Mouse (Mus musculus) kidney, postnatal 14 days (tissue): ENCODE measurements at regions not wholly inside any gene's neighbourhood (a gene's known extent, or its start where the extent isn't known, plus 50 kb on each side); places are given as distances from the start of the nearest gene placed in this dataset.
A peak's percentile ranks its signal among the peaks of the same experiment; 100 is the strongest.

Experiments used
- DNase-seq: peaks from one replicate; pipeline ENCODE4 v3.0.0; 2022; ENCODE audit warnings: mixed read lengths

- no peak for DNase-seq
These were observed 322.1 kb upstream of the Slco3a1 start for GRCm38 (mm10) chr7:74876667-74877066.

DNA sequence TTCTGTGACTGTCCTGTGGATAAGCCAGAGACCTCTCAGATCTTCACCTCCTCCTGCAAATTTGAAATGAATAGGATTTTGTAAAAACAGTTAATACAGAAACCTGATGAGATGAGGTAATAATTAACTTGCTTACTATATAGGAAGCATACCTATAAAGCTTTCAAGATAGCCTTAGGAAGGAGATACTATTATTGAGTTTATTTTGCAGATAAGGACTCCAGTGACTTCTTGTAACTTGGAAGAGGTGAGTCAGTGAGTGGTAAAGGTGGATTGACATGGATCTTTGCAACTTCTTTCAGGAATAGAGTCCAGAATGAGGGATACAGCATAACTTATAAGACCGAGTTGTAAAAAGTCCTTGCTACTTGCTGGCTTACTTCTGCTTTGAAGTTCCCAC is 315.7 kb upstream of the Slco3a1 start:
- no peak for DNase-seq

DNA sequence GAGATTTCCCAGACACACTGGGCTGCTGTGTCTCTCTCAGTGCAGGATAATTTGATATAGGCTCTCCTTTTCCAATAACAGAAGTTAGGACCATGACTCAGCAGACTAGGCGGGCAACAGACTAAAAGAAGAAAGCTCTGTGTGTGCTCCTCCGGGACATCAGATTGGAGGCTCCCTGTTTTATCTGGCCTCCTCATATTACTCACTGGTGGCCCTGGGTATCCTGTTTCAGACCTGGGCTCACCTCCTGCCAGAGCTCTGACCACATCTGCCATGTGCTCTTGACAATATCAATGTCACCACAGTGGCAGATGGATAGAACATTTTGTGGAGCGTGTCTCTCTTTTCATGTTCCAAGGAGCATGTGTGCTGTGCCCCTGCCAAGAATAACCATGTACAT is 308.1 kb upstream of the Slco3a1 start:
- DNase-seq = no peak

GRCm38 (mm10) chr7:74844306-74844929 is 289.8 kb upstream of the Slco3a1 start:
- DNase-seq = no peak

GRCm38 (mm10) chr7:74823286-74823685 is 268.7 kb upstream of the Slco3a1 start:
- peak; percentile 7 for DNase-seq

- no peak for DNase-seq
These were observed 238.7 kb upstream of the Slco3a1 start for GRCm38 (mm10) chr7:74793241-74793640.

DNA sequence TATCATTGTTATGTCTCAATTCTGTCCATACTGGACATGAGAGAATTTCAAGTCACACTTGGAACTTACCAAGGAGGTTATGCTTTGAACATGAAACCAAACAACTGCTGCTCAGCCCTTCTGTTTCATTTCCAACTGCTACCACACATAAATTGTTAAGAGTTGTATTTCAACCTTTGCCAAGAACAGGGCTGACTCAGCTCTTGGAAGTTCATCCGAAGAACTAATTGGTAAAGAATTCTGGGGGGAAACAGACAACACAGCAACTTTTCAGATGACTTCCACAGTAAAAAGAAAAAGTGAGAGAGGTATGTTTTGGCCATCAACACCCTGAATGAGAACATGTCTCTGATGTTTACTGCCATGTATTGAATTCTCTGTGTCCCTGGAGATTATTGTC is 234.1 kb upstream of the Slco3a1 start:
- peak; percentile 19 for DNase-seq

DNA sequence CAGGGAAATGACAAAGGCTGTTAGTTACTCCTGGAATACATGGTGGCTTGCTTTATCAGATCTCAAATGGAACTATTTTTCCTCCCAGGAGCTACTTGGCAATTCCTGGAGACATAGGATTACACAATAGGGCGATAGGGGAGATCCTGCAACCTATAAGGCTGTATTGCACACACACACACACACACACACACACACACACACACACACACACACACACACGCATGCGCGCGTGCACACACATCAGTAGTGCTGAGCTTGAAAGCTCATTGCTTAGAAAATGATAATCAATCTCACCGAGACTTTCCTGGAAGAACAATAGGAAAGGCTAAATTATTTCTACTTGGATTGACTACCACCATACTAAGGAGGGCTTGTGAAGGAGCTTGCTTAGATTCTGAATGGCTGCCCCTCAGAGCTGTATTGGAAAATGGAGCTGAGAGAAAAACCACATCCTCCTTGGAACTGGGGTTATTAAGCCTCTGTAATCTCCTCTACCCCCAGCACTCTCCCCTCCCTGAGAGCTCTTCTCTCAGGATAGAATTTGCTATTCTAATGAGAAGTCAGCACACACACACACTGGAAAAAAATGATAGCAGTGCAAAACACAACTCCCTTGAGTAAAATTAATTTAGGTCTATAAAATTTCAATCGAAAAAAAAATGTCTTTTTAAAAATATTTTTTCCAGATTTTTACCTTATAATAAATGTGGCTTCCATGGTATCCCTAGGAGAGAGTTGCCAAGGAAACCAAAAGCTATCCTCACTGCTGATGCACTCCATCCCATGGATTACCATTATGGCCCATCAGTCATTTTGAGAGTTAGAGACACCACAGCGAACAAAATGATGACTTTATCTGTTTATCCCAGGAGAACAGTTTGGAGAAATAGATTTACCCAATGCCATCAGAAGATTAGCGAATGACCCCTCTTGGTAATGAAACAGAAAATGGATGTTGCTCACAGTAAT is 217.1 kb upstream of the Slco3a1 start:
- DNase-seq = no peak

DNA sequence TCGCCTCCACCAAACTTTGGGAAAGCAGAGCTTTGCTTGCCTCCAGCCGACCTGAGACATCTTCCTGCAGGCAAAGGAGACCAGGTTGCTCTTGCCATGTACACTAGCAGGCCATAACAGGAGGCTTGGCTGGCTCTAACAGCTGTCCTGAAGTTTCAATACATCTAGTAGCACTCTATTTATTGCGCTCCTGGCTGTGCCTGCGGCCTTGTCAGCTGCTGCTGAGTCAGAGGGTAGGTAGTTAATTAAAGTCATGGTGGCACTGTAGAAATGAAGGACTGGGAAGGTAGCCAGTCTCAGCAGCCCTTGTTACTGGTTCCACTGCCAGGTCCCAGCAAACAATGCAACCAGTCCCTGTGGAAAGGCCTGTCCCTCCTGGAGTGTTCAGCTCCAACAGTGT is 212.0 kb upstream of the Slco3a1 start:
- no peak for DNase-seq

GRCm38 (mm10) chr7:74757469-74757868 is 202.9 kb upstream of the Slco3a1 start:
- no peak for DNase-seq

- no peak for DNase-seq
These were observed 193.1 kb upstream of the Slco3a1 start for GRCm38 (mm10) chr7:74747704-74748103.

DNA sequence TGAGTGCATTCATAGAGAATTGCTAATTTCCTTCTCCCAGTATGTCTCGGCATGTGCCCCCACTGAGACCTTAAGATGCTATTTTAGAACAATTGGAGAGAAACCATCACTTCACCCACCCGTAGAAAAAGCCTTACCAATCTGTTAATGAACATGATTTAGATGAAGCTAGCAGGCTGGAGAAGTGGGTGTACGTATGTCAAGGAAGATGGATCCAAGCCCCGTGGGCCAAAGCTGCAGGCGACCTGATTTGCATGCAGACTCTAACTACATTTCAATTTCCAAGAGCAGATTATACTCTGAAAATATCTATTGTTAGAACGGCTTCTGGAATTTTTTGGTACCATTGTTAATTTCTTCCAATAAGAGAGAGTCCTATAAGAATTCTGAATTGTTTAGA is 180.4 kb upstream of the Slco3a1 start:
- no peak for DNase-seq

GRCm38 (mm10) chr7:74726324-74726991 is 171.9 kb upstream of the Slco3a1 start:
- no peak for DNase-seq

- DNase-seq = no peak
These were observed 164.7 kb upstream of the Slco3a1 start for GRCm38 (mm10) chr7:74719321-74719720.

DNA sequence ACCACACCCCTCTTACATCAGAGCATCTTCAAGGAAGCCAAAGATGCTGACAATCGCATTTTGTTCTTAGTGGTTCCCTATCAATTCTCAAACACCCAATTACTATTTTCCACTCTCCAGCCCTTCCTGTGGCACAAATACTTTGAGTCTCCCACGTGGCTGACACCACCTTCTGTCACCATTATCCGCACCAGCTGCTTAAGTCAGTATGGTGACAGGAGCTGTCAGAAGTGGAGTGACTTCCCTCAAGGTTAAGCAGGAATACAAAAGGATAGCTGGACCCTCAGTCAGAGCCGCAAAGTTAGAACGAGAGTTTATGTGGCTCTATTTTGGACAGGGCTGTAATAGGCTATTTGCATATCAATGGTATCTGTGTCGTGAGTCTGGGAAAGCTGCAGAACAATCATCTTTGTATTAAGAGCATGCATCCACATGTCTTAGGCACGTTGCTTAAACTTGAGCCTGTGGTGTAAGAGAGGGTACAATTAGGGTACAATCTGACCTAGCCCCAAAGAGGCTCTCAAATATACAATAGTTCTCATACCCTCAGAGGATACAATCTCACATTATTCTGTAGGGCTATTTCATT is 155.5 kb upstream of the Slco3a1 start:
- no peak for DNase-seq

DNA sequence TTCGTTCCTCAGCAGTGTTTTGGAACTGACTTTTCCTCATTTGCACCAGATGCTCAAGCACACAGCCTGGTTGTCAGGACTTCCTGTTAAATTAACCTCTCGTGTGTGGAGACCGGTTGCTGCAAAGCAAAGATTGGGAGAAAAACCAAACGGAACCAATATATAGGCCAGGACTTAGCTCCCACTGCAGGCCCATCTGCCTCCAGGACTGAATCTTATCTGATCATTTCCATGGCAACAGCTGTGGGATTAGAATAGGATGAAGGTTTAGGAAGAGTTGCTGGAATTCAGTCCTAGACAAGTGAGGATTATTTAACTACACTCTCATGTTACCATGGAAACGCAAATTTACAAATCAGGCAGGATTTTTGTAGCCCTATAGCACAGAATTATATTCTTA is 154.4 kb upstream of the Slco3a1 start:
- no peak for DNase-seq

DNA sequence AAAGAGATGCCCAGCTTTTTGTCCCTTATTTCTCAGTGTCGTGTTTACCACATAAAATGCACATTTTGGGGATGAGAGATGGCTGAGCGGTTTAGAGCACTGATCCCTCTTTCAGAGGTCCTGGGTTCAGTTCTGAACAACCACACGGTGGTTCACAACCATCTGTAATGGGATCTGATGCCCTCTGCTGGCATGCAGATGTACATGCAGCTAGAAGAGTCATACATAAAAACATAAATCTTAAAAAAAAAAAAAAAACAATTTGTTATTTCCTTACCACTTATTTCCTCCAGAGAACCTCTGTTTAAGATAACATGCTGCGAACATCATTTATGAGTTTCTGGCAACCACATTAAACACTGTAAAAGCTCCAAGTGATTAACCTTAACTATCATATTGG is 149.0 kb upstream of the Slco3a1 start:
- no peak for DNase-seq

DNA sequence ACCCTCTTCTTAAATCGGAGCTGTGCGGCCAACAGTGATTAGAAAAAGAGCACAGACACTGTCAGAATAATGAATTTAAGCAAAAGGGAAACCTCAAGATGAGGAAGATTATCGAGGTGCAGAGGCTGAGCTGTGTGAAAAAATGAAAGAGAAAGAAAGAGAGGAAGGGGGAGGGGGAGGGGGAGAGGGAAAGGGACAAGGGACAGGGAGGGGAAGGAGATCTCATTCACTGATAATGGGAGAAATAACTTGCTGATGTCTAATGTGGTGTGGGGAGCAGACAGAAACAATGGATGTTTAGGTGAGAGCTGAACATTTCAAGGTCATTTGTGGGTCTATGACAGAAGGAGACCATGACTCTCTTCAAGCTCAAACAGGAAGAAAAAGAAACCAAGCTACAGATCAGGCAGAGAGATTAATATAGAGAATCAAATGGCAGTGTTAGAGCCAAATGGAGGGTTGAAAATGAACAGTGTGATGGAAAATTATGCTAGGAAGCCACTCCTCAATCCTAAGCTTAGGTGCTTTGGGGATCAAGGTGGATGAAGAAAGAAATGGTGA is 143.3 kb upstream of the Slco3a1 start:
- no peak for DNase-seq

GRCm38 (mm10) chr7:74696286-74696685 is 141.7 kb upstream of the Slco3a1 start:
- no peak for DNase-seq

DNA sequence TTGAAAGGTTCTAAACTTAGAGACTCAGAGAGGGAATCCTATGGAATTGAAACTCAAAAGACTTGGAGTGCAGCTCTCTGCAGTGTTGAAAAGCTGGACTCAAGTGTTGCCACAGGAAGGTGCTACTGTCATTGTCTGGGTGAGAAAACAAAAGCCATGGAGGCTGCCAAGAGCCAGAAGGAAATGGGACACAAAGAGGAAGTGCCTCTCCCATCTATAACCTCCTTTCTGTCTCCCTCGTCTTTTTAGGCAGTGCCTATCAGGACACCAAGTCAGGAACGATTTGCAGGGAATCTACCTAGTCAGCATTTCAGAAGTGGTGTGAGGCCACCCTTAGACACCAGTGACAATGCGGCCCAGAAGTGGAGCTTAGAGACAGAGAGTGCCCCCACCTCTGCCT is 138.5 kb upstream of the Slco3a1 start:
- DNase-seq = peak; percentile 41

DNA sequence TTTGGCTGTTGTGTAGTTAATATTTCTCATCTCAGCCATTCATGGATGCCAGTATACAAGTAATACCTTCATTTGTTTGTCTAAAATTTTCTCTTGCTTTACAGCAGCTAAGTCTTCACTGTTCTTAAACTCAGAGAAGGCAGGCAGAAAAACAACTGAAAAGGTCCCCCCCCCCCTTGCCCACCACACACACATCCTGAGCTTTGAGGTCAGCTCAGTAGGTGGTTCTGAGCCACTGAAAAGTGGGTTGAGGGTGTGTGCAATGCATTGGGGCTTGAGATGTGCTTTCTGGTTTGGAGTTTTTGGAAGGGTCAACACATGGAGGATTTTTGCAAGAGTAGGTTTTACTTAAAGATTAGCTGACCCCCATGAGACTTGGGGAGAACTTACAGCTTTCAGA is 136.1 kb upstream of the Slco3a1 start:
- no peak for DNase-seq

- no peak for DNase-seq
These were observed 133.6 kb upstream of the Slco3a1 start for GRCm38 (mm10) chr7:74688116-74688702.
